Mouse (Mus musculus): ENCODE data around the gene Hat1.

- TF ChIP-seq GATA1 (IDR thresholded peaks at IDR 0.05; ENCODE audit: low read length) (no peak), TAL1 (IDR thresholded peaks at IDR 0.05; ENCODE audit: low read length) (no peak)
Observed at GRCm38 (mm10) chr2:71471094-71471493, 82.3 kb downstream of the Hat1 start.
